Mouse (Mus musculus): ENCODE results near the gene Nlrp4f. TPM values are rescaled to one million over a fixed set of nuclear protein-coding genes. Genes with fewer than 3 reads are reported as not detected.

Gene Nlrp4f
- not detected in 2 replicates for polyA plus RNA-seq (2012)

DNA sequence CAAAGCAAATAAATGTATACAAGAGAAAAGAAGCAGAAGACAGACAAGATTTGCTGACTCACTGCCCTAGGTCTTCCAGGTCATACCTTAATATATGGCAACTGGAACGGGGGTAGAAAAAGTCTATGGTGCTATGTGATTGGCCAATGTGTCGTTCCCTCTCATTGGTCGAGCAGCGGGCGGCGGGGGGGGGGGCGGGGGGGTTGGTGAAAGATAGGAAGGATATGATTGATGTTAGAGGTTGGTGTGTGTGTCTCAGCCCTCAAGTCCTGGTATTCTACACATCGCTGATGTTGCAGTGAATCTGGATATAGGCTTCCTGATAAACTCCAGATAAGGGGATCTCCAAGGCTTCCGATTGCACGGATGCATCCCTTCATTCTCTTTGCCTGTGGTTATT, at the start of gene Nlrp4f:
Nlrp4f (minus strand) TSS at position 101 of the 400 bp plus-strand sequence.

DNA sequence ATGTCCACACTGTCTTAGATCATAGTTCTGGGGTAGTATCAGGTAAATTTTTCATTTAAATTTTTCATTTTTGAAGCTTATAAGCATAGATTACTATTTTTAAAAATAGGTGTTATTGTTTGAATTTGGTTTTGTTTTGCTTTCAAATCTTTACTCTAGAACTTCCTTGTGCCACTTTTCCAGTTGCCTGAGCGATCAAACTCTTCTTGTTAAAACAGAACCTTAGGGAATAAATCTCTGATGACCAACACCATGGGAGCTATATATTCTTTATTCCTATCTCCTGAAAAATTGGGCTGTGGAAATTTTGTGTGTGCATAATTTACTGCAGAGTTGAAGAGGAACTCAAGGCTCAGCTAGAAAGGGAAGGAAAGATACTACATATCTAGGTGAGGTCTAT, 55.8 kb downstream of the Nlrp4f start, which contains the start of gene Olfr466:
Olfr466 (plus strand) TSS at position 301 of the 400 bp plus-strand sequence.

GRCm38 (mm10) chr13:65137789-65138188, 68.0 kb downstream of the Nlrp4f start, which contains the start of gene Olfr465-ps1:
TSS of gene Olfr465-ps1 (plus strand) at chr13:65138089.

Other genes with a start within 250 kb of the Nlrp4f start
- gene Spata31d1c, start 172.9 kb downstream of the Nlrp4f start, polyA plus RNA-seq (2012): not detected in 2 replicates
- not detected in 2 replicates for gene Prss47, start 153.2 kb downstream of the Nlrp4f start, polyA plus RNA-seq (2012)
- gene Mfsd14b, start 93.0 kb downstream of the Nlrp4f start, polyA plus RNA-seq (2012): 13.6 and 19.3 TPM in 2 replicates
- gene Olfr465-ps1, start 67.9 kb downstream of the Nlrp4f start, polyA plus RNA-seq (2012): not detected in 2 replicates
- not detected in 2 replicates for gene Olfr466, start 55.7 kb downstream of the Nlrp4f start, polyA plus RNA-seq (2012)
- not detected in 2 replicates for gene Gm10775, start 53.6 kb upstream of the Nlrp4f start, polyA plus RNA-seq (2012)
- gene Zfp369, start 72.8 kb upstream of the Nlrp4f start, polyA plus RNA-seq (2012): 2.9 and 3.1 TPM in 2 replicates